Mouse (Mus musculus) macrophage (primary cell): Measurements from ENCODE around the gene Clec9a. TPM values are rescaled to one million over a fixed set of nuclear protein-coding genes. Genes with fewer than 3 reads are reported as not detected.
A peak's percentile ranks its signal among the peaks of the same experiment; 100 is the strongest.

Experiments used
- H3K27ac ChIP-seq: fragments of 350-480 bp; formaldehyde crosslinking; 2 replicates; pipeline ENCODE4 v1.9.0; 2021
- H3K36me3 ChIP-seq: fragments of 350-480 bp; formaldehyde crosslinking; 2 replicates; pipeline ENCODE4 v1.9.0; 2021; ENCODE audit errors: inconsistent target
- H3K4me3 ChIP-seq: fragments of 350-480 bp; formaldehyde crosslinking; 2 replicates; pipeline ENCODE4 v1.9.0; 2021; ENCODE audit errors: inconsistent target
- H3K79me2 ChIP-seq: fragments of 350-480 bp; formaldehyde crosslinking; 2 replicates; pipeline ENCODE4 v1.9.0; 2021; ENCODE audit errors: inconsistent target
- WGBS: methylation state at CpG from one replicate; pipeline ENCODE4 v1.1.7; 2026; ENCODE audit warnings: inconsistent platforms; ENCODE audit not compliant: missing documents; 5-methylcytosine and 5-hydroxymethylcytosine counted together
- polyA plus RNA-seq: library from polyadenylated mRNA; stranded (reverse); fragments of 250-400 nt; gene quantifications from 3 replicates; pipeline ENCODE4 v1.2.4, GENCODE M21; 2018; ENCODE audit warnings: inconsistent platforms

Clec9a gene
- polyA plus RNA-seq, 1 experiment from 2014 or later: 1.2 TPM

GRCm38 (mm10) chr6:129402404-129402803, 6.3 kb upstream of the Clec9a start:
- no peaks in the 10 kb centered on the region for H3K36me3 ChIP-seq

GRCm38 (mm10) chr6:129403391-129403790, 5.3 kb upstream of the Clec9a start:
- 79% methylated on average over 6 of the region's 6 CpGs for WGBS
- Histone ChIP-seq H3K79me2 (no peaks in the 10 kb centered on the region), H3K36me3 (no peaks in the 10 kb centered on the region)

More at GRCm38 (mm10) chr6:129402404-129402803, 6.3 kb upstream of the Clec9a start:
- Histone ChIP-seq H3K79me2 (no peaks in the 10 kb centered on the region), H3K27ac (no peak overlapping the region), H3K4me3 (no peak overlapping the region)
- WGBS: 56% methylated on average over 2 of the region's 2 CpGs

GRCm38 (mm10) chr6:129405999-129406398, 2.7 kb upstream of the Clec9a start:
- Histone ChIP-seq H3K79me2 (no peaks in the 10 kb centered on the region), H3K27ac (peak overlapping the region; percentile 86), H3K4me3 (no peak overlapping the region), H3K36me3 (no peaks in the 10 kb centered on the region)

More at GRCm38 (mm10) chr6:129403391-129403790, 5.3 kb upstream of the Clec9a start:
- Histone ChIP-seq H3K4me3 (no peak overlapping the region), H3K27ac (no peak overlapping the region)

GRCm38 (mm10) chr6:129407324-129407723, 1.3 kb upstream of the Clec9a start:
- no peaks in the 10 kb centered on the region for H3K36me3 ChIP-seq
- WGBS: 3% methylated on average over 2 of the region's 2 CpGs
- H3K4me3 ChIP-seq: no peak overlapping the region
- H3K79me2 ChIP-seq: no peaks in the 10 kb centered on the region
- peak overlapping the region; percentile 86 for H3K27ac ChIP-seq

- Histone ChIP-seq H3K27ac (no peak overlapping the region), H3K36me3 (no peaks in the 10 kb centered on the region), H3K79me2 (no peaks in the 10 kb centered on the region), H3K4me3 (no peak overlapping the region)
- WGBS: 94% methylated on average over 1 of the region's 1 CpGs
These were observed 5.5 kb downstream of the Clec9a start for GRCm38 (mm10) chr6:129414177-129414576.

- Histone ChIP-seq H3K36me3 (no peaks in the 10 kb centered on the region), H3K79me2 (no peaks in the 10 kb centered on the region), H3K4me3 (no peak overlapping the region), H3K27ac (no peak overlapping the region)
- WGBS: 92% methylated on average over 3 of the region's 3 CpGs
These were observed 13.6 kb downstream of the Clec9a start for GRCm38 (mm10) chr6:129422311-129422710.

- no peak overlapping the region for H3K4me3 ChIP-seq
- H3K27ac ChIP-seq: no peak overlapping the region
- H3K36me3 ChIP-seq: no peaks in the 10 kb centered on the region
- WGBS: 81% methylated on average over 4 of the region's 4 CpGs
- H3K79me2 ChIP-seq: no peaks in the 10 kb centered on the region
These were observed 14.5 kb downstream of the Clec9a start for GRCm38 (mm10) chr6:129423040-129423733.

- no peak overlapping the region for H3K27ac ChIP-seq
- WGBS: 69% methylated on average over 1 of the region's 1 CpGs
- no peaks in the 10 kb centered on the region for H3K79me2 ChIP-seq
- H3K4me3 ChIP-seq: no peak overlapping the region
- H3K36me3 ChIP-seq: no peaks in the 10 kb centered on the region
These were observed 15.0 kb downstream of the Clec9a start for GRCm38 (mm10) chr6:129423734-129424072.

GRCm38 (mm10) chr6:129425217-129425616, 16.6 kb downstream of the Clec9a start:
- WGBS: 75% methylated on average over 5 of the region's 5 CpGs
- no peaks in the 10 kb centered on the region for H3K36me3 ChIP-seq
- no peak overlapping the region for H3K4me3 ChIP-seq
- H3K79me2 ChIP-seq: no peaks in the 10 kb centered on the region
- no peak overlapping the region for H3K27ac ChIP-seq

- Histone ChIP-seq H3K27ac (no peak overlapping the region), H3K79me2 (no peaks in the 10 kb centered on the region), H3K4me3 (no peak overlapping the region), H3K36me3 (no peaks in the 10 kb centered on the region)
- WGBS: 44% methylated on average over 5 of the region's 5 CpGs
These were observed 17.1 kb downstream of the Clec9a start for GRCm38 (mm10) chr6:129425812-129426211.

GRCm38 (mm10) chr6:129427281-129427680, 18.6 kb downstream of the Clec9a start:
- no peak overlapping the region for H3K4me3 ChIP-seq
- H3K36me3 ChIP-seq: no peaks in the 10 kb centered on the region
- no peak overlapping the region for H3K27ac ChIP-seq
- WGBS: 36% methylated on average over 4 of the region's 4 CpGs
- H3K79me2 ChIP-seq: no peaks in the 10 kb centered on the region

GRCm38 (mm10) chr6:129434239-129434638, 25.6 kb downstream of the Clec9a start:
- WGBS: 0% methylated on average over 5 of the region's 5 CpGs
- Histone ChIP-seq H3K4me3 (0 out of 2 replicates have a peak overlapping the region, but pooled peaks have one; percentile 1), H3K27ac (peak overlapping the region; percentile 34), H3K36me3 (no peaks in the 10 kb centered on the region), H3K79me2 (no peaks in the 10 kb centered on the region)

- Histone ChIP-seq H3K27ac (no peak overlapping the region), H3K36me3 (no peaks in the 10 kb centered on the region), H3K4me3 (no peak overlapping the region), H3K79me2 (no peaks in the 10 kb centered on the region)
- WGBS: 27% methylated on average over 3 of the region's 3 CpGs
These were observed 27.4 kb downstream of the Clec9a start for GRCm38 (mm10) chr6:129436025-129436424.

- H3K36me3 ChIP-seq: no peaks in the 10 kb centered on the region
- H3K27ac ChIP-seq: no peak overlapping the region
- H3K79me2 ChIP-seq: no peaks in the 10 kb centered on the region
- 100% methylated on average over 2 of the region's 2 CpGs for WGBS
- no peak overlapping the region for H3K4me3 ChIP-seq
These were observed 29.4 kb downstream of the Clec9a start for GRCm38 (mm10) chr6:129438033-129438432.

- no peaks in the 10 kb centered on the region for H3K36me3 ChIP-seq
- H3K4me3 ChIP-seq: no peak overlapping the region
- WGBS: 81% methylated on average over 6 of the region's 6 CpGs
- H3K79me2 ChIP-seq: no peaks in the 10 kb centered on the region
- H3K27ac ChIP-seq: no peak overlapping the region
These were observed 41.1 kb downstream of the Clec9a start for GRCm38 (mm10) chr6:129449743-129450142.
